Mouse (Mus musculus) neural tube, embryonic 11.5 days (tissue): ENCODE data around the gene Arhgap23. TPM values are rescaled to one million over a fixed set of nuclear protein-coding genes. Genes with fewer than 3 reads are reported as not detected.

Experiments used
- ATAC-seq: fragments of 200-750 bp; cut with Nextera tagmentation; 2 replicates; pipeline ENCODE4 v1.8.0; 2017; ENCODE audit warnings: moderate number of reproducible peaks, mild to moderate bottlenecking, moderate TSS enrichment, moderate library complexity; ENCODE audit not compliant: insufficient read depth, low FRiP score, low TSS enrichment
- DNase-seq: peaks from one replicate; pipeline ENCODE4 v3.0.0-alpha.2; 2015; ENCODE audit warnings: low spot score
- H3K27ac ChIP-seq: fragments of 300-500 bp; sonication (generic); 2 replicates; pipeline ENCODE4 v1.5.1; 2014; ENCODE audit warnings: low read depth, mild to moderate bottlenecking, low read length
- H3K27me3 ChIP-seq: fragments of 300-500 bp; sonication (generic); 2 replicates; pipeline ENCODE4 v1.6.1; 2014; ENCODE audit warnings: mild to moderate bottlenecking, low read length, mixed read lengths; ENCODE audit not compliant: control insufficient read depth, insufficient read depth
- H3K36me3 ChIP-seq: fragments of 300-500 bp; sonication (generic); 2 replicates; pipeline ENCODE4 v1.6.1; 2014; ENCODE audit warnings: mild to moderate bottlenecking, low read length, moderate library complexity, mixed read lengths; ENCODE audit not compliant: control insufficient read depth, insufficient read depth
- H3K4me1 ChIP-seq: fragments of 300-500 bp; sonication (generic); 2 replicates; pipeline ENCODE4 v1.6.1; 2014; ENCODE audit warnings: low read length, mixed read lengths; ENCODE audit not compliant: control insufficient read depth, insufficient read depth
- H3K4me2 ChIP-seq: fragments of 300-500 bp; sonication (generic); 2 replicates; pipeline ENCODE4 v1.6.1; 2014; ENCODE audit warnings: low read depth, mild to moderate bottlenecking, moderate library complexity
- H3K4me3 ChIP-seq: fragments of 300-500 bp; sonication (generic); 2 replicates; pipeline ENCODE4 v1.5.1; 2014; ENCODE audit warnings: low read depth, low read length
- H3K9ac ChIP-seq: fragments of 300-500 bp; sonication (generic); 2 replicates; pipeline ENCODE4 v1.6.1; 2014; ENCODE audit warnings: mild to moderate bottlenecking, low read length
- H3K9me3 ChIP-seq: fragments of 300-500 bp; sonication (generic); 2 replicates; pipeline ENCODE4 v1.6.1; 2016; ENCODE audit warnings: low read length; ENCODE audit not compliant: control insufficient read depth
- WGBS: fragments of 180-500 bp; shearing (Covaris S2); extraction: QIAGEN DNeasy Blood & Tissue Kit; methylation state at CpG from one replicate; pipeline ENCODE4 v1.1.7; 2014; 5-methylcytosine and 5-hydroxymethylcytosine counted together
- polyA plus RNA-seq: library from polyadenylated mRNA; unstranded; fragments of >200 nt; fragmentation: Nextera tagmentation; extraction: Ambion mirVana; gene quantifications from 2 replicates; pipeline ENCODE4 v1.2.1, GENCODE M21; 2014

Arhgap23 gene
- polyA plus RNA-seq, 1 experiment from 2014 or later: 5.2 TPM

GRCm38 (mm10) chr11:97424802-97425201 is 9.5 kb downstream of the Arhgap23 start:
- ATAC-seq (no peak), DNase-seq (no peak)
- no peak overlapping the region for H3K27ac ChIP-seq
- peaks cover 12% of the 10 kb centered on the region for H3K4me1 ChIP-seq
- no peaks in the 10 kb centered on the region for H3K27me3 ChIP-seq
- 75% methylated on average over 3 of the region's 3 CpGs for WGBS
- H3K4me3 ChIP-seq: no peak overlapping the region
- H3K9ac ChIP-seq: no peak overlapping the region
- H3K4me2 ChIP-seq: no peak overlapping the region
- H3K9me3 ChIP-seq: no peaks in the 10 kb centered on the region
- no peaks in the 10 kb centered on the region for H3K36me3 ChIP-seq

DNA sequence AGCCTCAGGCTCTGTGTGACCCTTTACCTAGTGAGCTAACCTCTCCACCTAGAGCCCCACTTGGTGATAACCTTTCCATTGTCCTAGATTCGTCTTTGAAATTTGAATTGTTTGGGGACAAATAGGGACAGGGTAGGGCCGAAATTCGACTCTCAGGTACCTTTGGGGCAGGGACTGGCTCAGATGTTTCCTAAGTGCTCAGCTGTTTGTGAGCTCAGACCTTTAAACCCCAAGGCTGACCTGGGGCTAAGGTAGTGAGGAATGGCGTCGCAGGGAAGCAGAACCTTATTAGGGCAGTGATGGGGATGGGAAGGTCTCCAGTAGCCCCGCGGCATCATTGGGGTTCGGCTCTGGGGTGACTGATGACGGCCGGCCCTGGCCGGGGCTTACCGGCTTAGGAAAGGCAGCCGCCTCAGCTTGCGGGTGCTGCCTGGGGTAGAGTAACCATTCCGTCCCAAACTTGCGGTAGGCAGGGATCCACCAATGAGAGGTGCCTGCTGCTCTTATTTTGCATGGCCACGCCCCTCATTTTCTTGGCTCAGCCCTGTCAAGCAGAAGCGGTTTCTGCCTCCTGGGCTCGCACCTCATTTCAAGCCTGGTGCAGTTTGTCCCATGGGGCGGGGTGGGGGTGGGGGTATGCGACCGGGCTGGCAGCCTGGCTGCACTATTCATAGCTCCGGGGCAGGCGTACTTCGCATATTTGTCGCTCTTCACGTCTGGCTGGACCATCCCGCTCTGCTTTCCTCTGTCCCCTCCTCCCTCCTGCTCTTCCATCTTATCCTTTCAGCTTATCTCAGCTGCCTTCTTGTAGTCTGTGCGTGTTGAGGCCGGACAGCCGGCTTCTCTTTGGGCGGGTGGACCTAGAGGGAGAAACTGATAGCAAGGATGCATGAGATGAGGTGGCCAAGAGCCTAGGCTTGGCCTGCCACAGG is 12.7 kb downstream of the Arhgap23 start:
- Histone ChIP-seq H3K9me3 (no peaks in the 10 kb centered on the region), H3K4me3 (peak overlapping the region; percentile 12; the same call in 1 of the 2 replicates), H3K9ac (peak overlapping the region; percentile 37), H3K4me2 (peak overlapping the region; percentile 50), H3K4me1 (peaks cover 9% of the 10 kb centered on the region), H3K27ac (no peak overlapping the region), H3K36me3 (no peaks in the 10 kb centered on the region), H3K27me3 (no peaks in the 10 kb centered on the region)
- WGBS: 1% methylated on average over 32 of the region's 32 CpGs
- peak; percentile 77 for DNase-seq
- peak; percentile 74 for ATAC-seq

- peak overlapping the region; percentile 50 for H3K4me2 ChIP-seq
- ATAC-seq: no peak
- H3K9ac ChIP-seq: no peak overlapping the region
- peaks cover 9% of the 10 kb centered on the region for H3K4me1 ChIP-seq
- no peak overlapping the region for H3K27ac ChIP-seq
- 0 out of 2 replicates have a peak overlapping the region, but pooled peaks have one; percentile 4 for H3K4me3 ChIP-seq
- DNase-seq: no peak
- H3K9me3 ChIP-seq: no peaks in the 10 kb centered on the region
- no peaks in the 10 kb centered on the region for H3K27me3 ChIP-seq
- WGBS: 67% methylated on average over 4 of the region's 4 CpGs
- no peaks in the 10 kb centered on the region for H3K36me3 ChIP-seq
Observed at GRCm38 (mm10) chr11:97428726-97429077, 13.4 kb downstream of the Arhgap23 start.

DNA sequence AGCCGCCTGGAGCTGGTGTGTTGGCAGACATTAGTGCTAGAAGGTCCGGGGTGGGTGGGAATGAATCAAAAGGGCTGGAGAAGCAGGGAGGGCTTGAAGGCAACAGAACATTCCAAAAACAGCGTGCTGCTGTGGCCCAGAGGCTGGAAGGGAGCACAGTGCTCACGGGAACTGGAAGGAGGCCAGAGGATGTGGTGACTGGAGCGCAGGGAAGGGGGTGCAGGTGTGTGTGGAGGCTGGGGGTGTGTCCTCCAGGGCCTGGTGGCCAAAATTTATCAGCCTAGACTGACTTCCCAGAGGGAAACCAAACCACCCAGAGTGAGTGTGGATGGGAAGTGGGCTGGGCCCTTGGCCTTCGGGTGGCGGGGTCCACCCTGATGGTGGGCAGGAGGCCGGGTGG is 14.3 kb downstream of the Arhgap23 start:
- ATAC-seq: no peak
- no peaks in the 10 kb centered on the region for H3K36me3 ChIP-seq
- WGBS: 84% methylated on average over 8 of the region's 8 CpGs

DNA sequence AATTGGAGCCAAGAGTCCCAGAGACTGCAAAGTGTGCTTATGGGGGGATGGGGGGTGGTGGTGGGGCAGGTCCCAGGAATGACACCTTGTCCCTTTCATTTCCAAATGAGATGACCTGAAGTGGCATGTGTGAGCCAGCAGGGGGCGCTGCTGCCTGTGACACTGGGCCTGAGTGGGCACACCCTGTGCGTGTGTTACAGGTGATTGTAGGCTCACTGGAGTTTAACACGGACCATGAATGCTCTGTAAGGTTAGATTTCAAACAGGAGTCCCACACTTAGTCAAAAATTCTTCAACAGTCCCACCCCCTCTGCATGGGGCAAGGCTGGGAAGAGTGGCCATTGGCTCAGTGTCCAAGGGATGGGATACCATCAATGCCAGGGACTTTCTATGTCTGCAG is 16.7 kb downstream of the Arhgap23 start:
- H3K36me3 ChIP-seq: no peaks in the 10 kb centered on the region
- H3K9ac ChIP-seq: no peak overlapping the region
- ATAC-seq (no peak), DNase-seq (peak; percentile 55)
- no peaks in the 10 kb centered on the region for H3K27me3 ChIP-seq
- H3K4me2 ChIP-seq: no peak overlapping the region
- no peak overlapping the region for H3K27ac ChIP-seq
- H3K4me1 ChIP-seq: peaks cover 16% of the 10 kb centered on the region
- no peaks in the 10 kb centered on the region for H3K9me3 ChIP-seq
- no peak overlapping the region for H3K4me3 ChIP-seq
- WGBS: 15% methylated on average over 3 of the region's 3 CpGs

More for the DNA sequence above, 14.3 kb downstream of the Arhgap23 start:
- Histone ChIP-seq H3K9ac (no peak overlapping the region), H3K27me3 (no peaks in the 10 kb centered on the region), H3K9me3 (no peaks in the 10 kb centered on the region), H3K4me3 (no peak overlapping the region), H3K27ac (no peak overlapping the region), H3K4me2 (no peak overlapping the region), H3K4me1 (peaks cover 8% of the 10 kb centered on the region)
- no peak for DNase-seq

DNA sequence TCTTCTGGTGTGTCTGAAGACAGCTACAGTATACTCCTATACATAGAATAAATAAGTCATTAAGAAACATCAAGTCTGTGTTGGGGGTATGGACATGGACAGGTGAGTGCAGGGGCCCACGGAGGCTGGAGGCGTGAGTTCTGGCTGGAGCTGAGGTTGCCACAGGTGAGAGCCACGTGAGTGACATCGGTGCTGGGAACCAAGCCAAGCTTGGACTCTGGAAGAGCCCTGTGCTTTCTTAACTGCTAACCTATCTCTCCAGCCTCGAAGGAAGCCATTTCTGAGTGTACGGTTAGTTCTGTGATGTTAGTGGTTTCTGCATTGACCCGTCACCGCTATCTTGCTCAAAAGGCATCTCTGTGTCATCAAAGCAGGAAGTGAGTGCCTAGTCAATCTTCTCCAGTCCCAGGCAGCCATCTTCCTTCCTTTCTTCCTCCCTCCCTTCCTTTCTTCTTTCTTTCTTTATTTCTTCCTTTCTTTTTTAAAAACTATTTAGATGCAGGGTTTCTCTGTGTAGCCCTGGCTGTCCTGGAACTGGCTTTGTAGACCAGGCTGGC is 17.7 kb downstream of the Arhgap23 start:
- Histone ChIP-seq H3K27ac (no peak overlapping the region), H3K4me2 (no peak overlapping the region), H3K27me3 (no peaks in the 10 kb centered on the region), H3K9me3 (no peaks in the 10 kb centered on the region), H3K36me3 (no peaks in the 10 kb centered on the region), H3K4me3 (no peak overlapping the region), H3K4me1 (peaks cover 18% of the 10 kb centered on the region), H3K9ac (no peak overlapping the region)
- DNase-seq (no peak), ATAC-seq (no peak)
- WGBS: 87% methylated on average over 8 of the region's 8 CpGs

- Histone ChIP-seq H3K4me1 (peaks cover 18% of the 10 kb centered on the region), H3K4me3 (no peak overlapping the region), H3K27ac (no peak overlapping the region), H3K27me3 (no peaks in the 10 kb centered on the region), H3K9ac (no peak overlapping the region), H3K4me2 (no peak overlapping the region), H3K36me3 (no peaks in the 10 kb centered on the region), H3K9me3 (no peaks in the 10 kb centered on the region)
- 81% methylated on average over 8 of the region's 8 CpGs for WGBS
- ATAC-seq (no peak), DNase-seq (no peak)
Observed at GRCm38 (mm10) chr11:97434121-97434520, 18.8 kb downstream of the Arhgap23 start.

GRCm38 (mm10) chr11:97434704-97435454 is 19.5 kb downstream of the Arhgap23 start:
- Histone ChIP-seq H3K4me3 (peak overlapping the region; percentile 22), H3K27ac (peak overlapping the region; percentile 24; the same call in 1 of the 2 replicates), H3K4me1 (peaks cover 18% of the 10 kb centered on the region), H3K9me3 (no peaks in the 10 kb centered on the region), H3K27me3 (peaks cover 6% of the 10 kb centered on the region), H3K36me3 (no peaks in the 10 kb centered on the region), H3K9ac (no peak overlapping the region), H3K4me2 (peak overlapping the region; percentile 38)
- ATAC-seq (peak; percentile 55), DNase-seq (peak; percentile 84)
- WGBS: 3% methylated on average over 15 of the region's 15 CpGs
